Mouse (Mus musculus) forebrain, embryonic 12.5 days (tissue): ENCODE measurements around the gene Ptpn11. TPM values are rescaled to one million over a fixed set of nuclear protein-coding genes. Genes with fewer than 3 reads are reported as not detected.

ENCODE experiments used
- ATAC-seq: fragments of 200-750 bp; cut with Nextera tagmentation; 2 replicates; pipeline ENCODE4 v1.8.0; 2017; ENCODE audit warnings: moderate TSS enrichment; ENCODE audit not compliant: low FRiP score
- H3K27ac ChIP-seq: fragments of 300-500 bp; sonication (generic); 2 replicates; pipeline ENCODE4 v1.5.1; 2016; ENCODE audit warnings: mild to moderate bottlenecking
- H3K27me3 ChIP-seq: fragments of 300-500 bp; sonication (generic); 2 replicates; pipeline ENCODE4 v1.6.1; 2016; ENCODE audit warnings: mild to moderate bottlenecking
- H3K36me3 ChIP-seq: fragments of 300-500 bp; sonication (generic); replicated peaks from 2 replicates; pipeline ENCODE4 v1.6.1; 2016; ENCODE audit warnings: mild to moderate bottlenecking
- H3K4me1 ChIP-seq: fragments of 300-500 bp; sonication (generic); 2 replicates; pipeline ENCODE4 v1.6.1; 2016
- H3K4me2 ChIP-seq: fragments of 300-500 bp; sonication (generic); 2 replicates; pipeline ENCODE4 v1.6.1; 2016; ENCODE audit warnings: mild to moderate bottlenecking, moderate library complexity
- H3K4me3 ChIP-seq: fragments of 300-500 bp; sonication (generic); replicated peaks from 2 replicates; pipeline ENCODE4 v1.5.1; 2016; ENCODE audit warnings: mild to moderate bottlenecking
- H3K9ac ChIP-seq: fragments of 300-500 bp; sonication (generic); 2 replicates; pipeline ENCODE4 v1.6.1; 2016; ENCODE audit warnings: mild to moderate bottlenecking
- H3K9me3 ChIP-seq: fragments of 300-500 bp; sonication (generic); 2 replicates; pipeline ENCODE4 v1.6.1; 2016
- WGBS: fragments of 180-500 bp; shearing (Covaris S2); methylation state at CpG from one replicate; pipeline ENCODE4 v1.1.7; 2016; 5-methylcytosine and 5-hydroxymethylcytosine counted together
- polyA plus RNA-seq: library from polyadenylated mRNA; unstranded; fragments of >200 nt; fragmentation: Nextera tagmentation; extraction: Ambion mirVana; gene quantifications from 2 replicates; pipeline ENCODE4 v1.2.1, GENCODE M21; 2016

The Ptpn11 gene
- polyA plus RNA-seq, 1 experiment from 2014 or later: 26.3 TPM

- no peak overlapping the region for H3K4me3 ChIP-seq
- 86% methylated on average over 14 of the region's 14 CpGs for WGBS
- no peaks in the 10 kb centered on the region for H3K9me3 ChIP-seq
- H3K27ac ChIP-seq: peak overlapping the region; percentile 88
- H3K9ac ChIP-seq: no peak overlapping the region
- no peaks in the 10 kb centered on the region for H3K36me3 ChIP-seq
- H3K4me1 ChIP-seq: peaks cover 40% of the 10 kb centered on the region
- ATAC-seq: no peak
- no peaks in the 10 kb centered on the region for H3K27me3 ChIP-seq
- H3K4me2 ChIP-seq: no peak overlapping the region
These were observed 77.0 kb downstream of the Ptpn11 start for GRCm38 (mm10) chr5:121114151-121114550.

GRCm38 (mm10) chr5:121112390-121112789 lies 78.8 kb downstream of the Ptpn11 start:
- Histone ChIP-seq H3K36me3 (no peaks in the 10 kb centered on the region), H3K4me1 (peaks cover 38% of the 10 kb centered on the region), H3K9me3 (no peaks in the 10 kb centered on the region), H3K27me3 (no peaks in the 10 kb centered on the region), H3K9ac (no peak overlapping the region), H3K27ac (no peak overlapping the region), H3K4me3 (no peak overlapping the region), H3K4me2 (no peak overlapping the region)
- WGBS: 71% methylated on average over 5 of the region's 5 CpGs
- no peak for ATAC-seq

DNA sequence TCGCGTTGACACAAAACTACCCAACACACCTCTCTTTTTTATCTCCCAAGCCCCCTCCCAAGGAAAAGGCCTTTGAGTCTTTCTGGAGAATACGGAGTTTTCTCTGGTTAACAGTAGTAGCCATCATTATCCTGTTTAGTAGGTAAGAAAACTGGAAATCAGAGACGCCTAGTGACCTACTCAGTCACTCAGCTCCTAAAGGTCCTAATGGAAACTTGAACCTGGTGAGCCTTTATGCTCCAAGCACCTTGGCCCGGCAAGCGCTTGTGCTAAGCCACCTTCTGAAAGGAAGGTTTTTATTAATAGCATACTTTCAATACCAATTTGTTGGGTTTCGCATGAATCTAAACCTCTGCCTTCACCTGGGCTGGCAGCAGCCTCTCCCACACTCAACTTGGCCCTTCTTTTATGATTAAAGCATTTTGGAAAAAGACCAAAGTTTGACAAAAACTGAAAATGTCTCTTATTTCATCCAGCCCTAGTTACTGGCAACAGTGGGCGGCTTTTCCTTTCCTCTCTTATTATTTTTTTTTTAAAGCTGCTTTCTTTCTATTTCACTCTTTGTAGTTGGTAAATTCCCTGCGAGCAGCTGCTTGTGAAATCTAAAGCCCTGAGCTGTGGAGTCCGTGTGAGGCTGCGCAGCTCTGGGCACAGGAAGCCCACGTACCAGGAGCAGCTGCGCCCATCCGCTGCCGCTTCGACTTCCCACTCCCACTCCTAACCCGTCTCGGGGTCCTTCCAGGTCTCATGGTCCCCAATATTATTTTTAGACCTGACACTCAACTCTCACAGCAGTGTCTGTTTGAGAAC lies 79.9 kb downstream of the Ptpn11 start:
- Histone ChIP-seq H3K9me3 (no peaks in the 10 kb centered on the region), H3K4me3 (no peak overlapping the region), H3K9ac (no peak overlapping the region), H3K4me2 (no peak overlapping the region), H3K27me3 (no peaks in the 10 kb centered on the region), H3K4me1 (peaks cover 30% of the 10 kb centered on the region), H3K36me3 (no peaks in the 10 kb centered on the region), H3K27ac (peak overlapping the region; percentile 8; the same call in 1 of the 2 replicates)
- no peak for ATAC-seq
- 91% methylated on average over 18 of the region's 18 CpGs for WGBS

DNA sequence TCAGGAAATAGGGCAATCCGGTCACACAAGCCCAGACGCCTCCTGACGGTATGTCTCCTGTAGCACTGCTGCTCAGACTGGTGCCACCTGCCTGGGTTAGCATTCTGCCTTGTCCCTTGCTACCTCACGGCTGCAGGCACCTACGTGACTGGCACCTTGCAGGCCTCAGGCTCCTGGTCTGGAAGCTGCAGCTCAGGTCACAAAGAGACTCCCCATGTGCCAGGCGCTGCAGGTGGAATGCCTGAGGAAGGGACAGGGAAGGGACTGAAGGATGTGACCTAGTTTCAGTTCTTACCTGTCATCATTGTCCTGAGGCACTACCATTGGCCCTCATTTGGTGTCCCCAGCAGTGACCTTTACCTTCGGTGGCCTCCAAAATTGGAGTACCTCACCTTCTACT lies 82.0 kb downstream of the Ptpn11 start:
- Histone ChIP-seq H3K4me3 (no peak overlapping the region), H3K27ac (no peak overlapping the region), H3K36me3 (no peaks in the 10 kb centered on the region), H3K9ac (no peak overlapping the region), H3K9me3 (no peaks in the 10 kb centered on the region), H3K4me1 (peaks cover 9% of the 10 kb centered on the region; the same call in 1 of the 2 replicates), H3K4me2 (no peak overlapping the region), H3K27me3 (no peaks in the 10 kb centered on the region)
- 81% methylated on average over 7 of the region's 7 CpGs for WGBS
- ATAC-seq: no peak

- Histone ChIP-seq H3K4me3 (no peak overlapping the region), H3K9ac (no peak overlapping the region), H3K4me2 (no peak overlapping the region), H3K4me1 (no peaks in the 10 kb centered on the region), H3K36me3 (no peaks in the 10 kb centered on the region), H3K9me3 (no peaks in the 10 kb centered on the region), H3K27ac (no peak overlapping the region), H3K27me3 (no peaks in the 10 kb centered on the region)
- ATAC-seq: no peak
- WGBS: 81% methylated on average over 3 of the region's 3 CpGs
These were observed 84.3 kb downstream of the Ptpn11 start for GRCm38 (mm10) chr5:121106913-121107312.

GRCm38 (mm10) chr5:121100886-121101580 lies 90.2 kb downstream of the Ptpn11 start:
- Histone ChIP-seq H3K27ac (no peak overlapping the region), H3K36me3 (no peaks in the 10 kb centered on the region), H3K9ac (no peak overlapping the region), H3K4me3 (no peak overlapping the region), H3K27me3 (no peaks in the 10 kb centered on the region), H3K9me3 (no peaks in the 10 kb centered on the region), H3K4me2 (no peak overlapping the region), H3K4me1 (no peaks in the 10 kb centered on the region)
- no peak for ATAC-seq
- 89% methylated on average over 9 of the region's 9 CpGs for WGBS

GRCm38 (mm10) chr5:121100095-121100494 lies 91.1 kb downstream of the Ptpn11 start:
- ATAC-seq: no peak
- Histone ChIP-seq H3K9me3 (no peaks in the 10 kb centered on the region), H3K36me3 (no peaks in the 10 kb centered on the region), H3K4me1 (no peaks in the 10 kb centered on the region), H3K9ac (no peak overlapping the region), H3K27ac (0 out of 2 replicates have a peak overlapping the region, but pooled peaks have one; percentile 1), H3K27me3 (no peaks in the 10 kb centered on the region), H3K4me2 (no peak overlapping the region), H3K4me3 (no peak overlapping the region)
- WGBS: 56% methylated on average over 2 of the region's 2 CpGs

DNA sequence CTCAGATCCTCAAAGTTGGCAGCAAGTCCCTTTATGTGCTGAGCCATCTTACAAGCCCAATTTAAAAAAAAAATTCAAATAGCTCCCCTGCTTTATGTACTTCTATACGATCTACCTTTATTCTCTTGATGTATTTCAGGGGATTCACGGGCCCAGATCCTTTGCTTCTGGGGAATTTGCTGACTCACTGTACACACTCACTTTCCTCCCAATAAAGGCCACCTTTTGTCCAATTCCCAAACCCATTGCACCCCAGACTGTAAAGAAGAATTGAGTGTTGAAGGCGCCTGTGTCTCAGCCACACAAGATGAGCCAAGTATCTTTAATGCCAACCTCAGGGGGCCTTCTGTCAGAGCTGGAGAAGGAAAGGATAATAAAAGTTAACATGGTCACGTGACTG lies 93.2 kb downstream of the Ptpn11 start:
- no peaks in the 10 kb centered on the region for H3K9me3 ChIP-seq
- no peak overlapping the region for H3K4me2 ChIP-seq
- H3K4me3 ChIP-seq: no peak overlapping the region
- no peak overlapping the region for H3K27ac ChIP-seq
- H3K36me3 ChIP-seq: no peaks in the 10 kb centered on the region
- no peaks in the 10 kb centered on the region for H3K27me3 ChIP-seq
- no peaks in the 10 kb centered on the region for H3K4me1 ChIP-seq
- ATAC-seq: no peak
- no peak overlapping the region for H3K9ac ChIP-seq
- WGBS: 81% methylated on average over 4 of the region's 4 CpGs

- ATAC-seq: no peak
- Histone ChIP-seq H3K9ac (no peak overlapping the region), H3K4me2 (no peak overlapping the region), H3K9me3 (no peaks in the 10 kb centered on the region; the same call in 1 of the 2 replicates), H3K36me3 (no peaks in the 10 kb centered on the region), H3K4me3 (no peak overlapping the region), H3K27me3 (no peaks in the 10 kb centered on the region), H3K4me1 (no peaks in the 10 kb centered on the region), H3K27ac (no peak overlapping the region)
- WGBS: 92% methylated on average over 5 of the region's 5 CpGs
These were observed 94.5 kb downstream of the Ptpn11 start for GRCm38 (mm10) chr5:121096744-121097143.

DNA sequence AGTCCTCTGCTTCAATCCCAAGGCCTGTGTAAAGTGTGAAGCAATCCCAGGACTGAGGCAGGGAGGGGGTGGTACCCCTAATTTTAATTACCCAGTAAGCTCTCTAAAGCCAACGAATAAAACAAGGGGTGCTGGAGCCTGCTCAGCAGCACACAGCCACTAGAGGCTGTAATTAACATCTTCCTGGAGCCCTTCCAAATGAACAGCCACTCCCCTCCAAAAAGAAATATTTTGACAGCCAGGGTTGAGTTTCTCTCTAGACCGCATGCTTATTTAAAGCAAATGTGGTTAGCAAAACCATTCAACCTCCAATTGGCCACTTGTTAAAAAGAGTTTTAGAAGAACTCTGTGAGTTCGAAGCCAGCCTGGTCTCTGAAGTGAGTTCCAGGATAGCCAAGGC lies 97.9 kb downstream of the Ptpn11 start:
- Histone ChIP-seq H3K27ac (no peak overlapping the region), H3K36me3 (no peaks in the 10 kb centered on the region), H3K4me1 (peaks cover 4% of the 10 kb centered on the region), H3K4me3 (no peak overlapping the region), H3K9me3 (peaks cover 4% of the 10 kb centered on the region; the same call in 1 of the 2 replicates), H3K9ac (no peak overlapping the region), H3K27me3 (no peaks in the 10 kb centered on the region), H3K4me2 (no peak overlapping the region)
- 53% methylated on average over 3 of the region's 3 CpGs for WGBS
- ATAC-seq: no peak

DNA sequence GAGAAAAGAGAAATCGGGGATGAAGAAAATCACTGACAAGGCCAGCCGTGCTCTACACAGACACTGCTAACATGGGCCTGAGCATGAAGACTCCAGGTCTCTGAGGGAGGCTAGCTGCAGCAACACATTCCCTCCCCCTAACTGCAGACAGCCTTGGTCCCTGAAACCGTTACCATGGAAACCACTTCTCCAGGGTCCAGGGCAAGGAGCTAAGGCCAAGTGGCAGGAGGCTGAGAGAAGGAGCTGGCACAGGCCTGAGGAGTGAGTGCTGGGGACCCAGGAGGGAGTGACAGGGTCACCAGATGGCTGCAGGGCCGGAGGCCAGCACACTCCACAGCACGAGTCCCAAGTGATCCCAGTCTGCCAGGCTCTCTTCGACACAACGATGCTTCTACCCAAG lies 101.5 kb downstream of the Ptpn11 start:
- no peak overlapping the region for H3K4me3 ChIP-seq
- 68% methylated on average over 7 of the region's 7 CpGs for WGBS
- no peaks in the 10 kb centered on the region for H3K36me3 ChIP-seq
- H3K4me1 ChIP-seq: peaks cover 4% of the 10 kb centered on the region
- H3K9me3 ChIP-seq: peaks cover 4% of the 10 kb centered on the region; the same call in 1 of the 2 replicates
- ATAC-seq: no peak
- H3K27ac ChIP-seq: no peak overlapping the region
- H3K9ac ChIP-seq: no peak overlapping the region
- no peak overlapping the region for H3K4me2 ChIP-seq
- H3K27me3 ChIP-seq: no peaks in the 10 kb centered on the region

DNA sequence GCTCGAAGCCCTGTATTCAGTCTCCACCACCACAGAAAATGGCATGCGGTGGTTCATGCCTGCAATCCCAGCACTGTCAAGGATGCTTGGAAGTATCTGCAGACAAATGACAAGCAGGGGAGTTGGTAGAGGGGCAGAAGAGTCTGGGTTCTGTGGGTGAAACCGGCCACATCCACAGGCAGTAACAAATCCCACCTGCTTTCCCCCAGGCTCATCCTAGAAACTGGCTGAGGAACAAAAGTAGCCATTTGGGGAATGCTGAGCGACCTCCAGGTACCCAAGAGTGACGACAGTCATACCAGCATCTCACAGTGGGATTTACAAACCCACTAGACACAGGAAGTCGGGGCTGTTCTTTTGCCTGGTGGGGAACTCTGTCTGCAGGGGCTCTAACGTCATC lies 103.5 kb downstream of the Ptpn11 start:
- H3K9ac ChIP-seq: no peak overlapping the region
- no peak overlapping the region for H3K27ac ChIP-seq
- no peak overlapping the region for H3K4me3 ChIP-seq
- H3K9me3 ChIP-seq: peaks cover 4% of the 10 kb centered on the region; the same call in 1 of the 2 replicates
- H3K36me3 ChIP-seq: no peaks in the 10 kb centered on the region
- H3K4me2 ChIP-seq: no peak overlapping the region
- ATAC-seq: no peak
- H3K27me3 ChIP-seq: no peaks in the 10 kb centered on the region
- peaks cover 4% of the 10 kb centered on the region for H3K4me1 ChIP-seq
- WGBS: 66% methylated on average over 7 of the region's 7 CpGs
